Mouse (Mus musculus): ENCODE measurements around the gene Enthd1.

DNA sequence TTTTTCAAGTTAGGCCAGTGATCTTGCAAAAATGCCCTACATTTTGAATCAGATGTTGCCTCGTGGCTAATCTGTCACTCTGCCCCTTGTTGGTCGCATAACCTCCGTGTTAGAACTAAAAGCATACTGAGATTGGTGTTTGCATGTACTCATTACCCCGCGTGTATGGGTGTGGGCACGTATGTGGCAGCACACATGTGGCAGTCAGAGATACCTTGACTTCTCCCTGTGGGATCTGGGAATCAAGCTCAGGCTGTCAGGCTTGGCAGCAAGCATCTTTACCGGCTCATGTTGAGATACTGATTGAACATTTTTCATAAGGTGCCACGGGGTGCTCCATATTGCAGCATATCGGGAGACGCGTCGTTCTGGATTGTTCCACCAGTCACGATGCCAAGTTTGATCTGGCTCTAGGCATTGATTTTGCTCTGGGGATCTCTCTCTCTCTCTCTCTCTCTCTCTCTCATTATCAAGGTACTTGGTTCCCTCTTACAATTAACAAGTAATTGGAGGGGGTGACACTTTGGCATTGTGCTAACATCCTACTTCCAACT, 10.9 kb upstream of the Enthd1 start:
- TF ChIP-seq CTCF (IDR thresholded peaks at IDR 0.05; ENCODE audit: control insufficient read depth, insufficient read depth, insufficient replicate concordance, low read depth, low read length) (no peak), POLR2A (IDR thresholded peaks at IDR 0.05; ENCODE audit: control insufficient read depth, low read depth, low read length) (no peak)

Data from testis, adult 2 months (tissue).